Mouse (Mus musculus): ENCODE data around the gene Tpra1. TPM values are rescaled to one million over a fixed set of nuclear protein-coding genes. Genes with fewer than 3 reads are reported as not detected.
A peak's percentile ranks its signal among the peaks of the same experiment; 100 is the strongest.

The Tpra1 gene
- polyA plus RNA-seq, 1 experiment from 2014 or later: 67.3 TPM

DNA sequence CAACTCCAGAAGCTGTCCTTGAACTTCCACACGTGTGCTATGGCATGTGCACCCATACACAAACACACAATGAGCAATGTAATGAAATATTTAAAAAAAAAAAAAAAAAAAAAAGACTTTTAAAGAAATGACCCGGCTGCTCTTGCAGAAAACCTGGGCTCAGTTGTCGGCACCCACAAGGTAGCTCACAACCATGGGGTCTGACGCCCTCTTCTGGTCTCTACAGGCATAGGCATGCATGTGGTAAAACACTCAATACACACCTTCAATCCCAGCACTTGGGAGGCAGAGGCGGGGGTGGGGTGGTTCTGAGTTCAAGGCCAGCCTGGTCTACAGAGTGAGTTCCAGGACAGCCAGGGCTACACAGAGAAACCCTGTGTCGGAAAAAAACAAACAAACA, 6.1 kb upstream of the Tpra1 start:
- Histone ChIP-seq H3K4me2 (replicated peaks) (no peak overlapping the region), H3K4me3 (no peak overlapping the region), H3K9me3 (replicated peaks) (no peaks in the 10 kb centered on the region), H3K4me1 (peaks cover 21% of the 10 kb centered on the region), H3K36me3 (peaks cover 46% of the 10 kb centered on the region), H3K9ac (no peak overlapping the region), H3K27ac (no peak overlapping the region), H3K27me3 (no peaks in the 10 kb centered on the region)
- 85% methylated on average over 6 of the region's 6 CpGs for WGBS
- no peak for ATAC-seq (ENCODE audit: low FRiP score)

DNA sequence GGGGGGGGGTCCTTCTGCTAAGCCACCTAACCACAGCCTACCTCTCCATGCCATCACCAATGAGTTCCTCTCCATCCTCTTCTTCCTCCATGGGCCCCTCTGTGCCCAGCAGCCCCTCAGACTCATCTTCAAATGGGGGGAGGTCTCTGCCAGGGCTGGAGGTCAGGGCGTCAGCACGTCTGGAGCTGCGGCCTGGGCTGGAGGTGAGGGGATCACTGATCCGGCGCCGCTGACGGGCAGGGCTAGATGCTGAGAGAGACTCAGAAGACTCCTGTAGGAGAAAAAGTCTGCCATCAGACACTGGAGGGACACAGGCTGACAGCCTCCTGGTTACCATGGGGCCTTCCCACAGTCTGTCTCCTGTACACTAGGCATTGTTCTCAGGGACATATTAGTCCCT, 4.8 kb upstream of the Tpra1 start:
- H3K4me2 ChIP-seq (replicated peaks): peak overlapping the region; percentile 84
- peak overlapping the region; percentile 55 for H3K4me3 ChIP-seq
- 74% methylated on average over 7 of the region's 7 CpGs for WGBS
- H3K9ac ChIP-seq: peak overlapping the region; percentile 55
- ATAC-seq (ENCODE audit: low FRiP score): no peak
- H3K9me3 ChIP-seq (replicated peaks): no peaks in the 10 kb centered on the region
- peaks cover 28% of the 10 kb centered on the region for H3K4me1 ChIP-seq
- peaks cover 33% of the 10 kb centered on the region for H3K36me3 ChIP-seq
- no peaks in the 10 kb centered on the region for H3K27me3 ChIP-seq
- H3K27ac ChIP-seq: no peak overlapping the region

DNA sequence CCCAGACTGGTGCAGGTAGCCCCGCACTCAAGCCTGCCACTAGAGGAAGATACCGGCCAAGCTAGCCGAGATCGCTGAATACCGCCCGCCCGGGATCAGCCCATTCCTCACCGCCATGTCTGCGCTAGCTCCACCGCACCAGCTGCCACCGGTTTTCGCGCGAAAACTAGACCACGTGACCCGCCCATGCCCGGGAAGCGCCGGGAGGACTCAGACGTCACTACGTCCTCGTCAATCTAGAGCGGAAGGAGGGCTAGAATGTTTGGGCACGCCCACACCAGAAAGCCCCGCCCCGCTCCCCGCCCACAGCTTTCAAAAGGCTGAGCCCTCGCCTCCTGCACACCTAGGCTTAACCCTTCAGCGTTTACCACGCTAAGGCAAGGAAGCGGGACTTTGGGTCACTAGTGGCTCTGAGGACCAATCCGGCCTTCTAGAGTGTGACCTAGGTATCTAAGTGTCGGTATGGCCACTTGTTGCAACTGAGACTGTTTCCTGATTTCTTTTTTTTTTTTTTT, 3.5 kb upstream of the Tpra1 start, which contains the start of gene Mcm2:
Gene Mcm2, minus strand, starts transcription at position 247 of the 515 bp plus-strand sequence.
- Histone ChIP-seq H3K4me1 (peaks cover 38% of the 10 kb centered on the region), H3K27me3 (no peaks in the 10 kb centered on the region), H3K4me2 (replicated peaks) (peak within 1 kb of the TSS; percentile 84), H3K9ac (peak within 1 kb of the TSS; percentile 75), H3K36me3 (peaks cover 21% of the 10 kb centered on the region), H3K4me3 (peak within 1 kb of the TSS; percentile 55), H3K27ac (peak within 1 kb of the TSS; percentile 80), H3K9me3 (replicated peaks) (no peaks in the 10 kb centered on the region)
- peak; percentile 81 for ATAC-seq (ENCODE audit: low FRiP score)
- under 1% methylated on average over 33 of the region's 33 CpGs for WGBS

DNA sequence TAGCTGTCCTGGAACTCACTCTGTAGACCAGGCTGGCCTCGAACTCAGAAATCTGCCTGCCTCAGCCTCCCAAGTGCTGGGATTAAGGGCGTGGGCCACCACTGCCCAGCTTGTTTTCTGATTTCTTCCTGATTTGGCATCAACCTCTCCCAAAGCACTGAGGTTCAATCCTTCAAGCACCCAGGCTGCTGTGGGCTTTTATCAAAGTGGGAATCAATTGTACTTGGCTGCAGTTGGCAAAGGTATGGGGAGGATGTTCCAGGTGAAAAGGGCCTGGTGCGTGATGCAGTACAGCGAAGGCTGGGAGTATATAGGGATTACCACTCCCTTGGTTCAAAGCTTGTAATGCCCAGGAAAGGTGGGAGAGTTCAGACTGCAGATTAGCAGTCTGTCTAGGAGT, 3.0 kb upstream of the Tpra1 start:
- Histone ChIP-seq H3K27ac (no peak overlapping the region), H3K36me3 (peaks cover 20% of the 10 kb centered on the region), H3K9me3 (replicated peaks) (no peaks in the 10 kb centered on the region), H3K4me3 (no peak overlapping the region), H3K4me2 (replicated peaks) (peak overlapping the region; percentile 84), H3K4me1 (peaks cover 41% of the 10 kb centered on the region), H3K27me3 (no peaks in the 10 kb centered on the region), H3K9ac (no peak overlapping the region)
- no peak for ATAC-seq (ENCODE audit: low FRiP score)
- WGBS: 54% methylated on average over 4 of the region's 4 CpGs

DNA sequence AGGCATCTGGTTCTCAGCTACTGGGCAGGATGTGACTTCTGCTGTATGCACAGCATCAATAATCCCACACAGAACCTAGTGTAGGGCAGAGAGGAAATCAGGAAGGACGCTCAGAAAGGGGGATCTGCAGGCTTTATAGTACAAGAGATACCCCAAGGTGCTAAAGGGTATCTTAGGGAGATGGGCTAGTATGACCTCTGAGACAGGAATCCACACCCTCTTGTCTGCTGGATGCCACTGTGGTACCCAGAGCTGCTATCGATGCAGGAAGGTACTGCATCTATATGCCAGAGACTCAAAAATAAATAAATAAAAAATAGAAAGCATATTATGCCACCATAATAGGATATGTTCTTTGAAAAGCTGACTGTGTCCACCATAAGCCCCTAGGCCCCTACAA, 2.4 kb upstream of the Tpra1 start:
- no peaks in the 10 kb centered on the region for H3K27me3 ChIP-seq
- 91% methylated on average over 2 of the region's 2 CpGs for WGBS
- H3K27ac ChIP-seq: no peak overlapping the region
- H3K9ac ChIP-seq: no peak overlapping the region
- H3K4me3 ChIP-seq: no peak overlapping the region
- no peak for ATAC-seq (ENCODE audit: low FRiP score)
- H3K4me1 ChIP-seq: peaks cover 41% of the 10 kb centered on the region
- H3K9me3 ChIP-seq (replicated peaks): no peaks in the 10 kb centered on the region
- H3K36me3 ChIP-seq: peaks cover 14% of the 10 kb centered on the region; the same call in 1 of the 2 replicates
- no peak overlapping the region for H3K4me2 ChIP-seq (replicated peaks)

DNA sequence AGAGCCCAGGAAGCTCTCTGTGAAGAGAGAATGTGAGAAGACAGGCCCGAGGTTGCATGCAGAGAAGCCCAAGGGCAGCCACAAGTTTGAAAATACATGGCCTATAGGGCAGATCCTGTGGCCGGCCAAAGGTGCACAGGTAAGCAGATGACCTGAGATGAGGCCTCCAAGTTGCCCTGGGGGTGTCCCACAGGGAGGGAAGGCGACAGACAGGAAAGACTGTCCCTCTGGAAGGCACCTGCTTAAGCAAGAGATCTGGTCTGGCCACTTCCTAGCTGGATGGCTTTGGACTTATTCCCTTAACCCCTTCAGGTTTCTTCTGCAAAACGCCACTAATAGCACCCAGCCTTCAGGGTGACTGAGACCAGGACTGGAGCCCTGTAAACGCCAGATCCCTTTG, 580 bp upstream of the Tpra1 start:
- 8% methylated on average over 5 of the region's 5 CpGs for WGBS
- Histone ChIP-seq H3K9me3 (replicated peaks) (no peaks in the 10 kb centered on the region), H3K27me3 (no peaks in the 10 kb centered on the region), H3K36me3 (no peaks in the 10 kb centered on the region), H3K4me3 (peak overlapping the region; percentile 74), H3K4me2 (replicated peaks) (peak overlapping the region; percentile 90), H3K4me1 (peaks cover 40% of the 10 kb centered on the region), H3K9ac (peak overlapping the region; percentile 83), H3K27ac (peak overlapping the region; percentile 90)
- no peak; the same call in 1 of the 2 replicates for ATAC-seq (ENCODE audit: low FRiP score)

DNA sequence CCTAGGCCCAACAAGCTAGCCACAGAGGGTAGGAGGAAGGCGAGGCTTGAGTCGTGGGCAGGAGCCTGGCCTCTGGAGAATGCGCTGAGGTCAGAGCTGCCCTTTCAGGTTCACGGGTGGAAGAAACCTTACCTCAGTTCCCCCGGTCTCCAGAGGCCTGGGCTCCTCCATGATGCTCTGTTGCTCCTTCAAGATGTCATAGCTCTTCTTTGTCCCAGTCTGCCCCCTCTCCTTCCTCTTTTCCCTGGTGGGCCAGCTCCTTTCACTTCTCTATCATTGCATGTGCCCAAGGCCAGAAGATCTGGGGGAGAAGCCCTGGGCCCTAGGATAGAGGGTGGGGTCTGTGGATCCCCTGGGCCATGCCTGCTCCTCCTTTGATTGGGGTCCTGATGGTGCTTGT, 1.7 kb downstream of the Tpra1 start:
- H3K27ac ChIP-seq: no peak overlapping the region
- H3K36me3 ChIP-seq: no peaks in the 10 kb centered on the region
- no peaks in the 10 kb centered on the region for H3K27me3 ChIP-seq
- no peaks in the 10 kb centered on the region for H3K9me3 ChIP-seq (replicated peaks)
- peak overlapping the region; percentile 90 for H3K4me2 ChIP-seq (replicated peaks)
- no peak for ATAC-seq (ENCODE audit: low FRiP score)
- peak overlapping the region; percentile 74; the same call in 1 of the 2 replicates for H3K4me3 ChIP-seq
- H3K9ac ChIP-seq: 0 out of 2 replicates have a peak overlapping the region, but pooled peaks have one; percentile 83
- WGBS: 82% methylated on average over 5 of the region's 5 CpGs
- H3K4me1 ChIP-seq: peaks cover 27% of the 10 kb centered on the region

GRCm38 (mm10) chr6:88904456-88904974, 2.5 kb downstream of the Tpra1 start:
- WGBS: 88% methylated on average over 4 of the region's 4 CpGs
- no peak overlapping the region for H3K27ac ChIP-seq
- peaks cover 5% of the 10 kb centered on the region for H3K36me3 ChIP-seq
- no peak overlapping the region for H3K9ac ChIP-seq
- H3K4me1 ChIP-seq: peaks cover 27% of the 10 kb centered on the region
- no peak overlapping the region for H3K4me3 ChIP-seq
- no peak for ATAC-seq (ENCODE audit: low FRiP score)
- no peak overlapping the region for H3K4me2 ChIP-seq (replicated peaks)
- H3K9me3 ChIP-seq (replicated peaks): no peaks in the 10 kb centered on the region
- no peaks in the 10 kb centered on the region for H3K27me3 ChIP-seq

DNA sequence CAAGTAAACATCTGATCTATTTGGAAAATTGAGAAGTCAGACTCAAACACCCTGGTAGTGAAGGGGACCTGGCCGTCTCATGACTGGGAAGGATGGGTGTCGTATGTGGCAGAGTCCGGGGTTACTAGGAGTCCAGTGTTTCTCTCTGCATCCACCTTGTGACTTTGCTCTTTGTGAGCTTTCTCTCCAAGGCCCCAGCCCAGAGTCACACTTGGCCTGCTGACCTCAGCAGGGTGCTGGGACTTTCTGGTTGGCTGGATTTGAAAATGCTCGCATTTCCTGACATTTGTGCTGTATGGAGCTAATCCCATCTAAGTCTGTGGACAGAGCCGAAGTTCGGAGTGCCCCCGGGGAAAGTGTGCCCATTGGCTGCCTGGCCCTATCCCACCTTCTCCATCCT, 3.0 kb downstream of the Tpra1 start:
- Histone ChIP-seq H3K4me3 (no peak overlapping the region), H3K9ac (no peak overlapping the region), H3K4me1 (peaks cover 27% of the 10 kb centered on the region), H3K9me3 (replicated peaks) (no peaks in the 10 kb centered on the region), H3K27me3 (no peaks in the 10 kb centered on the region), H3K36me3 (peaks cover 10% of the 10 kb centered on the region), H3K27ac (no peak overlapping the region), H3K4me2 (replicated peaks) (no peak overlapping the region)
- WGBS: 88% methylated on average over 7 of the region's 7 CpGs
- no peak for ATAC-seq (ENCODE audit: low FRiP score)

GRCm38 (mm10) chr6:88906369-88907108, 4.5 kb downstream of the Tpra1 start:
- no peak for ATAC-seq (ENCODE audit: low FRiP score)
- H3K4me2 ChIP-seq (replicated peaks): peak overlapping the region; percentile 25; the same call in 1 of the 2 replicates
- no peak overlapping the region for H3K9ac ChIP-seq
- peaks cover 24% of the 10 kb centered on the region for H3K36me3 ChIP-seq
- peaks cover 21% of the 10 kb centered on the region for H3K4me1 ChIP-seq
- 18% methylated on average over 16 of the region's 16 CpGs for WGBS
- no peaks in the 10 kb centered on the region for H3K9me3 ChIP-seq (replicated peaks)
- no peaks in the 10 kb centered on the region for H3K27me3 ChIP-seq
- no peak overlapping the region for H3K27ac ChIP-seq
- no peak overlapping the region for H3K4me3 ChIP-seq

DNA sequence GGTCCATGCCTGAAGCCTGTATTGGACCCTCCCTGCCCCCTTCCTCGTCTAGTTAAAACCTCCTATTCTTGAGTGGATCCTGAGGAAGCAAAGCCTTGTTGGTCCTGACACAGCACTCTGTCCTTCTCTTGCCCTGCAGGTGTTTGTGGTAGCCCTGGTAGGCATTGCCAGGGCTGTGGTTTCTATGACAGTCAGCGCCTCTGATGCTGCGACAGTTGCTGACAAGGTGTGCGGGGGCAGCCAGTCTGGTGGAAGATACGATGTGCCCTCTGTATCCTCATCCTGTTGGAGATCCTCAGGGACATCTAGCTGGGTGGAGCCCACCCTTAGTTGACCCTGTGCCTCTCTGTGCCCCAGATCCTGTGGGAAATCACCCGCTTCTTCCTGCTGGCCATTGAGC, 7.1 kb downstream of the Tpra1 start:
- Histone ChIP-seq H3K4me1 (peaks cover 7% of the 10 kb centered on the region), H3K36me3 (peaks cover 32% of the 10 kb centered on the region), H3K27ac (no peak overlapping the region), H3K9ac (no peak overlapping the region), H3K9me3 (replicated peaks) (no peaks in the 10 kb centered on the region), H3K4me2 (replicated peaks) (no peak overlapping the region), H3K4me3 (no peak overlapping the region), H3K27me3 (no peaks in the 10 kb centered on the region)
- no peak for ATAC-seq (ENCODE audit: low FRiP score)
- 87% methylated on average over 6 of the region's 6 CpGs for WGBS

DNA sequence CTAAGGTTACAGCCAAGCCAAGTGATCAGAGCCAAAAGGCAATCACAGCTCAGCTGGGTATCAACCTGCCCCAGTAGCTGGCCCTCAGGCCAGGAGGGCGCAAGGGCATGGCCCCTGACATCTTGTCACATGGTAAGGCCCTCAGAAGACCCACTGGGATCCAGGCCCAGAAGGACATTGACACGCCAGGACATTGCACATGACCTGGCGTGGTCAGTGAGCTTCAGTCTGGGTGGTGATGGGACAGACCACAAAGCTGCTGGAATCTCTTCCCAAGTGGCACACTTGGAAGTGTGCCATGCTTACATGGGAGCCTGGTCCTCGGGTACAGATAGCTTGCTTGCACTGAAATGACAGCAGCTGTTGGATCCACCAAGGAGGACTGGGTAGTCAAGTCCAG, 11.0 kb downstream of the Tpra1 start:
- no peak overlapping the region for H3K4me2 ChIP-seq (replicated peaks)
- H3K27me3 ChIP-seq: no peaks in the 10 kb centered on the region
- no peak overlapping the region for H3K4me3 ChIP-seq
- WGBS: 75% methylated on average over 4 of the region's 4 CpGs
- no peak overlapping the region for H3K9ac ChIP-seq
- H3K36me3 ChIP-seq: peaks cover 32% of the 10 kb centered on the region
- no peaks in the 10 kb centered on the region for H3K4me1 ChIP-seq
- no peak for ATAC-seq (ENCODE audit: low FRiP score)
- no peak overlapping the region for H3K27ac ChIP-seq
- H3K9me3 ChIP-seq (replicated peaks): no peaks in the 10 kb centered on the region

- Histone ChIP-seq H3K4me3 (no peak overlapping the region), H3K27ac (no peak overlapping the region), H3K9me3 (replicated peaks) (no peaks in the 10 kb centered on the region), H3K27me3 (no peaks in the 10 kb centered on the region), H3K4me2 (replicated peaks) (no peak overlapping the region), H3K4me1 (no peaks in the 10 kb centered on the region), H3K36me3 (peaks cover 32% of the 10 kb centered on the region), H3K9ac (no peak overlapping the region)
- no peak for ATAC-seq (ENCODE audit: low FRiP score)
These were observed 11.4 kb downstream of the Tpra1 start for GRCm38 (mm10) chr6:88913440-88913839.
